Mouse (Mus musculus) brain, embryonic 14.5 days (tissue): ENCODE measurements around the gene Prn. TPM values are rescaled to one million over a fixed set of nuclear protein-coding genes. Genes with fewer than 3 reads are reported as not detected.
A peak's percentile ranks its signal among the peaks of the same experiment; 100 is the strongest.

ENCODE experiments used
- DNase-seq: peaks from one replicate; pipeline ENCODE4 v3.0.0-alpha.2; 2011; ENCODE audit warnings: low read depth
- CTCF ChIP-seq: fragments of 200-500 bp; IDR thresholded peaks from 2 replicates; pipeline ENCODE4 v1.5.1; 2012; ENCODE audit warnings: inconsistent platforms, mild to moderate bottlenecking, moderate library complexity, borderline replicate concordance; ENCODE audit not compliant: insufficient read depth, insufficient read length; ENCODE audit errors: extremely low read depth
- POLR2A ChIP-seq: fragments of 200-500 bp; IDR thresholded peaks from 2 replicates; pipeline ENCODE4 v1.6.1; 2012; ENCODE audit warnings: mild to moderate bottlenecking, inconsistent platforms, borderline replicate concordance; ENCODE audit not compliant: poor library complexity, insufficient read depth, insufficient read length, severe bottlenecking; ENCODE audit errors: extremely low read depth
- polyA plus RNA-seq: library from polyadenylated mRNA; depleted of rRNA; stranded (reverse); fragments of >200 nt; gene quantifications from 2 replicates; pipeline ENCODE4 v1.2.3, GENCODE M21; 2012

Prn gene
- polyA plus RNA-seq, 1 experiment = not detected

DNA sequence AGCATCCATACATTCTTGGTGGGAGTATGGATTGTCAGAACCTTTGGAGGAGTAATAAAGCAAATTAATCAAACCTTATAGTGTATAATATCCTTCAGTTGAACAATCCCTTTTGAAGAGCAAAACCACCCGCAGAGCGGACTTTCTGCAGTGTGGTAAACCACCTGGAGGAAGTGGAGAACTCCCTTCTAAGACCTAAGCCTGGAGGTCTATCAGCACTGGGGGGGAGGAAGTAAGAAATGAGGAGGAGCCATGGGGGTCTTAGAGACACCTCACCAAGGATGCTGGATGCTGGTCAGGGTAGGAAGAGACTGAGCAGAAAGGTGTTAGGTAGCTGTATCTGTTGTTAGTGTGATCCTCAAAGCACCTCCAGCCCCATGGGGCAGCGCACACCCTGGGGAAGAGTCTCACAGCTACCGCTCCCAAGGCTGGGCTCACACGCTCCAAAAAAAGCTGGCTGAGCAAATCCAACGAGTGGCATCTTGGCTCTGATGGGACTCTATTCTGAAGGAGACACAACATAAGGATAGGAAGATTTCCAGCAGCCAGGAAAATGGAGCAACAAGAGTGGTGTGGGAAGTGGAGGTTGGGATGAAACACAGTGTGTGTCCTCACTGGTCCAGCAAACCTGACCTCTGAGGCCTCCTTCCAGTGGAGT, 23.1 kb upstream of the Prn start:
- TF ChIP-seq POLR2A = no peak
- TF ChIP-seq CTCF = no peak
- no peak for DNase-seq

GRCm38 (mm10) chr2:131888233-131888632, 21.5 kb upstream of the Prn start:
- no peak for TF ChIP-seq POLR2A
- no peak for TF ChIP-seq CTCF
- no peak for DNase-seq

- DNase-seq = peak; percentile 51
- TF ChIP-seq CTCF = no peak
- TF ChIP-seq POLR2A = no peak
Measured at GRCm38 (mm10) chr2:131892534-131892933, 17.2 kb upstream of the Prn start.

GRCm38 (mm10) chr2:131895106-131895505, 14.7 kb upstream of the Prn start:
- DNase-seq = no peak
- TF ChIP-seq POLR2A (no peak), CTCF (no peak)

DNA sequence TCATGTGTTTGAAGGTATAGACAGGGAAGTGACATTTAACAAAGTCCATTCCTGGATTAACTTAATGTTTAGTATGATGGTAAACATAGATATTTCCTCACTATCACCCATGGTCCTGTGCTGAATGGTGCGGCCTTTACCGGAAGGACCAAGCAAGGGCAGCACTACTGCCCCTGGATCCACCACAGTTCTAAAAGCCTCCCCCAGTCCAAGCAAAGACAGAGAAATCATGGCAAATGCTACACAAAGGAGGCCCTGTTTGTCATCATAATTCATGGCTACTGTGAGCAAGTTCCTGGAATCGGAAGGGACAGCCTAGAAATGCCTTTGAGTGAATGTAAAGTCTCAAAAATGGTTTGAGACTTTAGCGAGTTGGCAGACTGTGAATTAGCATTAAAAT, 13.7 kb upstream of the Prn start:
- no peak for DNase-seq
- TF ChIP-seq POLR2A (no peak), CTCF (no peak)

- DNase-seq = peak; percentile 77
- TF ChIP-seq CTCF = no peak
- TF ChIP-seq POLR2A = no peak
Measured at GRCm38 (mm10) chr2:131897336-131898109, 12.2 kb upstream of the Prn start.

DNA sequence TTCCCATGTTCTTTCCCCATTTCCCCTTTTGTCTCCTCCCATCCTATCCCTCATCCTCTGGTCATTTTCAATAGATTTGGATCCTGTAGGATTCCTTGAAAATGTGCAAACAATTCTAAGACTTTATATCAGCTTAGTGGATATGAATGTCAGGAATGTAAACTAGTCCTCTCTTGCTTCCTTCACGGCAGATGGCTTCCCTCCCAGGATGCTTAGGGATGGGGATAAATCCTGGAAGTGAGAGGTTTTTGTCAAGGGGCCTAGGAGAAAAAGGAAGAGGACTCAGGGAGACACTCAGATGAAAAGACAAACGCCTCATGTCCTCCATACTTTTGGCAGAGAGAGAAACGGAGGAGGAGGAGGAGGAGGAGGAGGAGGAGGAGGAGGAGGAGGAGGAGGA, 7.3 kb upstream of the Prn start:
- DNase-seq = no peak
- TF ChIP-seq POLR2A (no peak), CTCF (no peak)

- no peak for TF ChIP-seq CTCF
- no peak for TF ChIP-seq POLR2A
- DNase-seq = no peak
Measured at GRCm38 (mm10) chr2:131902867-131903266, 6.9 kb upstream of the Prn start.

- no peak for TF ChIP-seq POLR2A
- no peak for TF ChIP-seq CTCF
- DNase-seq = peak; percentile 24
Measured at GRCm38 (mm10) chr2:131905025-131905424, 4.7 kb upstream of the Prn start.

GRCm38 (mm10) chr2:131905776-131906175, 4.0 kb upstream of the Prn start:
- TF ChIP-seq POLR2A (no peak), CTCF (no peak)

DNA sequence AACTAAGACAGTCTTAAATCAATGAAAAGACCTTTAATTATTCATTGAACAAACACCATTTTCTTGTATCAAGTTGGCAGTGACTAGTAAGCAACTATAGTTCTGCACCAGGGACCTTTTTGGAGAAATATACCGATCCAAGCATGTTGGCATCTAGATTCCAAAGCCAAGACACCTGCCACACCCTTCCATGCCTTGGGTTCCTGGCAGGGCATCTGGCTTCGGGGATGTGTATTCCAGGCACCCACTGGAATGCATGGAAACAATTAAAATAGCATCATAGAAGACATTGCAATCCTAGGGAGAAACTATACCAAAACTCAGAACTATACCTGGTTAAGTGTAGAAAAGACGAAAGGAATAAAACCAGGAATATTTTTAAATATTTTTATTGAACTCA, 3.5 kb upstream of the Prn start:
- TF ChIP-seq CTCF (no peak), POLR2A (no peak)
- DNase-seq = no peak

More at GRCm38 (mm10) chr2:131905776-131906175, 4.0 kb upstream of the Prn start:
- DNase-seq = no peak

GRCm38 (mm10) chr2:131906846-131907245, 2.9 kb upstream of the Prn start:
- no peak for DNase-seq
- TF ChIP-seq POLR2A = no peak
- TF ChIP-seq CTCF = no peak

DNA sequence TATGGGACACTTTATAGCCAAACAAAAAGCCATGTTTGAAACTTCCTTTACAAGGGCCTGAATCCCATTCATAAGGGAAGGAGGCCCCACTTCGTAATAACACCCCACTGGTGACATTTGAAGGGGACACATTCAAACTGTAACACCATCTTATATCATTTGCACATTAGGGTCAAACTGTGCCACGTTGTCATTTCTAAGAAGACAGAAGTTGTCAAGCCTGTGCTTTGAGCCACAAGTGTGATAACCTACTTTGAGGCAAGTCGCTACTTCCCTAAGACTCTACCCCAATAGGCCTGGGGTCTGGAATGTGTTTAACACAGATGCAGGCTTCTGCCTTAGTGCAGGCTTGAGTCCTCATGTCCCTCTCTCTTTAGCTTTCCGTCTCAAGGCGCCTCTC, 2.4 kb upstream of the Prn start:
- TF ChIP-seq CTCF (no peak), POLR2A (no peak)
- no peak for DNase-seq

DNA sequence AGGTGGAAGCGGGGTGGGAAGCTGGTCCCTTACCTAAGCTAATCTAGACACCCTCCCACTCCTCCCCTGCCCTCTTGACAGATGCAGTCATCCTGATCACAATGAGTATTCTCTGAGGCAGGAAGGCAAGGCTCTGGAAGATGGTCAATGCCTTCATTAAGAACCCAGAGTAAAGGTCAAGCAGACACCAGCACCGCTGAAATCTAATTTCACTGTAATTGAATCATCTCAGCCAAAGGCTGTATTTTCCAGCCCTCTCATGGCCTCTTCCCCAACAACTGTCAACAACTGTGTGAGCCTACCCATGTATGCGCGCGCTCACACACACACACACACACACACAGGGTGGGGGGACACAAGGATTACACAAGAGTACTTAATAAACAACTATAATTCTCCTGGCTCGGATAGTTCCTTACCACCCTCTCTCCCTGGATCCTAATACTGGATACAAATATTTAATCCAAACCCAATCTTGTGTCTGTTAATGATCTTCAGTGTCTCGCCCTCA, 1.4 kb upstream of the Prn start:
- TF ChIP-seq CTCF (no peak), POLR2A (no peak)
- no peak for DNase-seq

GRCm38 (mm10) chr2:131908906-131909305, 851 bp upstream of the Prn start:
- no peak for TF ChIP-seq CTCF
- no peak for TF ChIP-seq POLR2A
- no peak for DNase-seq

DNA sequence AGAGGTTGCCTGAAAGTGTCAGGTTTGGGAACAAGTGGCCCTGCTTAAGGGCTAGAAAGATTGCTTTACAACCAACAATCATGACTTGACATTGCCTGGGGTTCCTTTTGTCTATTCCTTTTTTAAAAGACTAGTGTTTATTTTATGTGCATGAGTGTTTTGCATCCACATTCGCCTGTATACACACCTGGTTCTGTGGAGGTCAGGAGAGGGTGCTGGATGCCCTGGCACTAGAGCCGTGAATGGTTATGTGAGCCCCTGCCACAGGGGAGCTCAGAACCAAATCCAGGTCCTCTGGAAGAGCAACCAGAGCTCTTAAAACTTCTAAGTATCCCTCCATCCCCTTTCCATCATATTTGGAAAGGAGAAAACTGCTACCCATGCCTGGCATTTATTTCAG, 1.1 kb downstream of the Prn start:
- DNase-seq = no peak
- no peak for TF ChIP-seq CTCF
- no peak for TF ChIP-seq POLR2A
